Mouse (Mus musculus) heart, adult 2 months (tissue): Measurements from ENCODE around the gene Fam155a. TPM values are rescaled to one million over a fixed set of nuclear protein-coding genes. Genes with fewer than 3 reads are reported as not detected.

Source experiments
- DNase-seq, 2 experiments: peaks; one replicate each; pipeline ENCODE4 v3.0.0; 2021
- H3K27ac ChIP-seq: fragments of 200-600 bp; 2 replicates; pipeline ENCODE4 v1.8.1; 2022
- H3K27me3 ChIP-seq: fragments of 200-500 bp; 2 replicates; pipeline ENCODE4 v1.6.1; 2012; ENCODE audit warnings: mild to moderate bottlenecking, low read length, inconsistent platforms, mixed read lengths; ENCODE audit not compliant: control insufficient read depth, insufficient read depth
- H3K36me3 ChIP-seq: fragments of 200-500 bp; 2 replicates; pipeline ENCODE4 v1.6.1; 2012; ENCODE audit warnings: low read length, inconsistent platforms; ENCODE audit not compliant: control insufficient read depth, insufficient read depth
- H3K4me1 ChIP-seq: fragments of 200-500 bp; 2 replicates; pipeline ENCODE4 v1.6.1; 2011; ENCODE audit warnings: low read length; ENCODE audit not compliant: control insufficient read depth, insufficient read depth
- H3K4me3 ChIP-seq: fragments of 200-600 bp; 2 replicates; pipeline ENCODE4 v1.8.1; 2022
- H3K79me2 ChIP-seq: fragments of 200-500 bp; replicated peaks from 2 replicates; pipeline ENCODE4 v1.6.1; 2012; ENCODE audit warnings: mild to moderate bottlenecking, inconsistent platforms, low read length, moderate library complexity, mixed read lengths; ENCODE audit not compliant: control insufficient read depth, insufficient read depth
- H3K9ac ChIP-seq: fragments of 200-500 bp; 2 replicates; pipeline ENCODE4 v1.6.1; 2012; ENCODE audit warnings: low read depth, mild to moderate bottlenecking, control low read depth, inconsistent platforms, low read length, mixed read lengths
- CTCF ChIP-seq: fragments of 200-600 bp; IDR thresholded peaks from 2 replicates; pipeline ENCODE4 v1.8.1; 2022; ENCODE audit warnings: antibody characterized with exemption, mild to moderate bottlenecking, moderate library complexity
- EP300 ChIP-seq: fragments of 200-500 bp; IDR thresholded peaks from 2 replicates; pipeline ENCODE4 v1.6.1; 2011; ENCODE audit warnings: low read depth, low read length, control low read depth; ENCODE audit not compliant: insufficient read depth
- POLR2A ChIP-seq: fragments of 200-500 bp; IDR thresholded peaks from 2 replicates; pipeline ENCODE4 v1.6.1; 2011; ENCODE audit warnings: mild to moderate bottlenecking, low read depth, low read length, control low read depth; ENCODE audit not compliant: insufficient read depth
- WGBS: fragments of 180-500 bp; shearing (Covaris S2); methylation state at CpG from one replicate; pipeline ENCODE4 v1.1.7; 2018; 5-methylcytosine and 5-hydroxymethylcytosine counted together
- intact Hi-C: fragments of 180-260 bp; cut with DNase I; formaldehyde crosslinking; loops from one replicate; pipeline ENCODE4 v1.15.1; 2025
- polyA plus RNA-seq: library from polyadenylated mRNA; depleted of rRNA; stranded (reverse); fragments of >200 nt; gene quantifications from 2 replicates; pipeline ENCODE4 v1.2.3, GENCODE M21; 2012
- total RNA-seq, 2 experiments: library from RNA; stranded (reverse); gene quantifications; 2 replicates each; pipeline ENCODE4 v1.2.3; 2021

Gene Fam155a
- total and polyA plus RNA-seq, 3 experiments = 0.08 TPM; not detected in 2

DNA sequence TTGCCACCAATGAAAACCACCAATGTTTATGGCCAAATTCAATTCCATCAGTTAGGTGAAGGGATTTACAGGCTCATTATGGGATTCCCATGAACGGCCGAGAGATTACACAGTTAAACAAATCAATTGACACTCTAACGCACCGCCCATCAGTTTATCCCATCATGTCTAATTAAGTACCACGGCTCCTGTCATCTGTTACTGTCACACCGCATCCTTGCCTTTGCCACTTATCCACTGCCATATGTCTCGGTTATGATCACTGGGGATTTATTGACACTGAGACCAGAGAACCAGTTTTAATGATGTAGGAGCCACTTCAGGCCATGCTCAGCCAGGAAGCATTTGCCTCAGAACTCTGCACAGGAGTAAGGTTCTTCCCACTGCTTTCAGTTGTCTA is 588.5 kb downstream of the Fam155a start:
- Histone ChIP-seq H3K4me1 (no peaks in the 10 kb centered on the region), H3K27me3 (no peaks in the 10 kb centered on the region), H3K9ac (no peak overlapping the region), H3K36me3 (no peaks in the 10 kb centered on the region), H3K4me3 (no peak overlapping the region), H3K27ac (no peak overlapping the region), H3K79me2 (no peaks in the 10 kb centered on the region)
- DNase-seq = no peak
- WGBS = 95% methylated on average over 7 of the region's 7 CpGs
- TF ChIP-seq EP300 (no peak), POLR2A (no peak), CTCF (no peak)
- intact Hi-C loops = no loop called here

DNA sequence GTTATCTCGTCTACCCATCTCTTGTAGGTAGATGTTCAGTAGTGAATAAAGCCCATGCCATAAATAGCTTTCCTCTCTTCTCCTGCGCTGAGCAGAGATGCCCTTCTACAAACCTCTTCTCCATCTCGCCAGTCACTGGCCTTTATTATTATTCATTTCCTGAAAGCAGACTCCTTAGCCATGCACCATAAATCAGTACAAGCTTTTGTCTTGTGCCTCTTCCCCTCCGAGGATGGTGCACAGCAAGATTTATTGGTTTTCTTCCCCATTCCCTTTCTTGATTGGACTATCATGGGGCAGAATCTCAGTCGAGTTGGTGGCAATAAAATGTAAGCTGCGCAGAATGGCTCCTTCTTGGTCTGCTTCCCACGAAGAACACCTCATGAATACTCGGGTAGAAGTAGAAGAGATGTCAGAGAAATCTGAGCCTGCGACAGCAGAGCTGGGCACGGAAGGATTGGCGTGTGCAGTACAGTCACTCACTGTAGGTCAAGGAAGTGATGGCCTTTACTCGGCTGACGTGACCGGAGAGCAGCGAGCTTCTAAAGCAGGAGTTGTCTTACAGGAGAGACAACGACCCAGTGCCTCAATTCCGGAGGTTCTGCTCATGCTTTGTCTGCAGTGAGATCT is 590.2 kb downstream of the Fam155a start:
- WGBS = 86% methylated on average over 17 of the region's 17 CpGs
- Histone ChIP-seq H3K27ac (no peak overlapping the region), H3K79me2 (no peaks in the 10 kb centered on the region), H3K9ac (no peak overlapping the region), H3K27me3 (no peaks in the 10 kb centered on the region), H3K36me3 (no peaks in the 10 kb centered on the region), H3K4me3 (no peak overlapping the region), H3K4me1 (no peaks in the 10 kb centered on the region)
- no peak for DNase-seq
- no peak for TF ChIP-seq EP300
- no peak for TF ChIP-seq POLR2A
- TF ChIP-seq CTCF = no peak
- intact Hi-C loops = no loop called here

DNA sequence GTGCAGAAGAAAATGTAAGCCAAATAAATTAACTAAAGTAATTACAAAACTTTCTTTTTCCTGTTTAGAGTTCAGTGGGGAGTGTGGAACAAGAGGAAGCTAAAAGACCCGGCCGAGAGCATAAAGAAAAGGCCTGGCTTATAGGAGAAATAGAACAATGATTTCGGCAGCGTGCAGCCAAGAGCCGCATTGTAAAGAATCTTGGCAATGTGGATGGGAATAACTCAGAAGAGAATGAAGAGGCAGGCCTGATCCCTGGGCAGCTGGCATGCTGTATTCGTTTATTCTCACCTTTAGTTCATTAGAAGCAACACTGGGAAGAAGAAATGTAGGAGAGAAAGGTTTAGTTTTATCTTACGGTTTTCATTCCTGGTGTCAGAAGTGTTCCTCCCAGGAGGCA is 594.0 kb downstream of the Fam155a start:
- intact Hi-C loops = loop anchor here (5.0 to 10.0 kb wide), 2 partner anchors 362 to 515 kb away; partner anchors contain the start of gene Efnb2
- no peaks in the 10 kb centered on the region for H3K79me2 ChIP-seq
- H3K9ac ChIP-seq = no peak overlapping the region
- 60% methylated on average over 7 of the region's 7 CpGs for WGBS
- no peaks in the 10 kb centered on the region for H3K27me3 ChIP-seq
- TF ChIP-seq CTCF (no peak), POLR2A (no peak)
- no peak for DNase-seq
- peaks cover 2% of the 10 kb centered on the region; the same call in 1 of the 2 replicates for H3K4me1 ChIP-seq
- no peak overlapping the region for H3K27ac ChIP-seq
- no peak overlapping the region for H3K4me3 ChIP-seq
- H3K36me3 ChIP-seq = no peaks in the 10 kb centered on the region

DNA sequence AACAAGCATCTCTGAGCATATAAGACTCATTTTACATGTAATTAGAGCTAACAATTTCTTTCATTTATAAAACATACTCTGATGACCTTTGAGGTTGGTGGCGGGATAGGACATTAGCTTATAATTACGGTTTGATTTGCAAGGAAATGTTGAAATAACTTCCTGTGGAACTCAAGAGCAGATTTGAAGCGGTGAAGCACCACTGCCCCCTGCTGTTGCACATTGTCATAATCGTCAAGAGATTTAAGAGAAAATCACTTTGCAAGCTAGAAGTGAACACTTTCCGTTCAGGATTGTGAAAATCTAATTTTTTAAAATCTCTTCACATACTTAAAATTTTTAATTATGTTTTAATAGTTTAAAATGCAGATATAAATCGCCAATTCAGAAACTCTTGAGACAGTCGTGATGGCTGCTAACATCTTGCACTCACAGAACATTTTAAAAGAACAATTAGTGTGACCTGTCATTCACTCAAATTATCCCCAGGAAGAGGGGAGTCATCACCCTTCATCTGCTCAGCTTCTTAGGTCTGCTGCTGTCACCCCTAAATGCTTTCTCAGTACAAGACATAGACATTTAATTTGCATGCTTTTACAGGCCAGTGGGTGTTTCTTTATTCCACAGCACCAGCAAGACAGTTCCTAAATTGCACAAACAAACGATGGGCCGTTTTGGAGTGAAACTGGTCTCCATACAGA is 595.9 kb downstream of the Fam155a start:
- H3K36me3 ChIP-seq = no peaks in the 10 kb centered on the region
- 20% methylated on average over 9 of the region's 9 CpGs for WGBS
- no peak overlapping the region for H3K27ac ChIP-seq
- intact Hi-C loops = loop anchor here (5.0 to 10.0 kb wide), 3 partner anchors 178 to 513 kb away; partner anchors contain the start of gene Efnb2
- no peaks in the 10 kb centered on the region for H3K27me3 ChIP-seq
- peak; percentile 9 to 68 for DNase-seq
- H3K4me3 ChIP-seq = no peak overlapping the region
- no peak overlapping the region for H3K9ac ChIP-seq
- H3K4me1 ChIP-seq = peaks cover 2% of the 10 kb centered on the region; the same call in 1 of the 2 replicates
- TF ChIP-seq POLR2A (no peak), CTCF (peak; percentile 96), EP300 (0 out of 2 replicates have a peak, but pooled peaks have one; percentile 11)
- no peaks in the 10 kb centered on the region for H3K79me2 ChIP-seq

DNA sequence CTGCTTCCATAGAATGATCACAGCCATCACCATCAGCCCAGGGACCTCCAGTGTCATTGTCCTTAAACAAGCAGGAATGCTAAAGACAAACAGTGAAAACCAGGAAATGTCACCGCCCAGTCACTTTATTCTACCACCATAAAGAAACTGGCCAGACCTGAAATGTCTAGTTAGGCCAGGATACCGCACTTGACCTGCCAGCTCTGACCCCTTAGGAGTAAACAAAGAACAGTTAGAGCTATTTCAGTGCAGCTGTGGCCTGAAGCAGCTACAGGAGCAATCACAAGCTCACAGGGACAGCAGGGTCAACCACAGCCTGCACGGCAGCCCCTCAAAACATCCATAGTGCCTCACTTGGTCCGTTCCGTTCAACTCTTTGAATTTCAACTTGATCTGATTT is 599.1 kb downstream of the Fam155a start:
- Histone ChIP-seq H3K9ac (no peak overlapping the region), H3K36me3 (no peaks in the 10 kb centered on the region), H3K4me1 (peaks cover 2% of the 10 kb centered on the region; the same call in 1 of the 2 replicates), H3K4me3 (no peak overlapping the region), H3K79me2 (no peaks in the 10 kb centered on the region), H3K27me3 (no peaks in the 10 kb centered on the region), H3K27ac (no peak overlapping the region)
- DNase-seq = no peak
- no peak for TF ChIP-seq CTCF
- intact Hi-C loops = loop anchor here (5.0 to 10.0 kb wide), 2 partner anchors 175 to 357 kb away; no protein-coding TSS in a partner anchor
- 88% methylated on average over 5 of the region's 5 CpGs for WGBS

DNA sequence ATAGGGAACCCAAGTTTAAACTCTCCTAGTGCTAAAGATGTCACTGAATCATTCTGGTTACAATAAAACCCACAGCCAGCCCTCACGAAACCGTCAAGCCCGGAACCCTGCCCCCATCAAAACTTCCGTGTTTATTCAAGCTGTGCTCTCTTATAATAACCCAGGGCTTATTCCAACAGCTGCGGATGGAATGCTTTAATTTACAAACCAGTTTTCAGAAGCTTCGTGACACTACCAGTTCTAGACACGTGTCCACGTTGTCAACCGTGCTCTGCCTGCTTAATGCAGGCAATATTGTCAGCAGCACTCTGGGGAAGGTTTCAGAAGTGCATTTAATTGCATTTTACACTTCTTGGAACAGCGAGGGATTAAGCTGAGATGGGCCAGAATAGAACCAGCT is 603.0 kb downstream of the Fam155a start:
- no peak overlapping the region for H3K27ac ChIP-seq
- TF ChIP-seq EP300 = no peak
- TF ChIP-seq POLR2A = no peak
- TF ChIP-seq CTCF = no peak
- 70% methylated on average over 10 of the region's 10 CpGs for WGBS
- no peak overlapping the region for H3K9ac ChIP-seq
- no peaks in the 10 kb centered on the region for H3K79me2 ChIP-seq
- DNase-seq = no peak
- no peak overlapping the region for H3K4me3 ChIP-seq
- intact Hi-C loops = no loop called here
- H3K27me3 ChIP-seq = no peaks in the 10 kb centered on the region
- H3K36me3 ChIP-seq = no peaks in the 10 kb centered on the region
- H3K4me1 ChIP-seq = no peaks in the 10 kb centered on the region
